Comparison of ENCODE assay signal across 30 mouse cellular contexts in genomic region chrX:163095026-163095765, GRCm38 (mm10).
A peak's percentile ranks its signal among the peaks of the same experiment; 100 is the strongest.
DNase-seq lines count a peak whose midpoint lies in the region; ATAC-seq and TF ChIP-seq lines count a peak whose summit lies in the region.
"Had no signal": no experiment of that assay in that cellular context is flagged by ENCODE, and none has a peak within 500 bp of the region (broad histone marks: within the 10 kb centered on the region; RNA-seq: fewer than 3 reads in every experiment).

No protein-coding gene starts in this region.

- H3K79me2 ChIP-seq in myocyte (ENCODE audit: control insufficient read depth, insufficient read depth), result no peaks in the 10 kb centered on the region

- peak overlapping the region; percentile 43 for H3K4me2 ChIP-seq in myocyte (ENCODE audit: low read depth)
- H3K4me2 ChIP-seq: embryonic facial prominence, embryonic 13.5 days; heart, embryonic 12.5 days; heart, embryonic 15.5 days; hindbrain, embryonic 13.5 days; intestine, embryonic 15.5 days had no signal

- intact Hi-C loops in left cerebral cortex, postnatal 10 days (cut with DNase I), result no loop called here

- POLR2A ChIA-PET in Patski (lab: Charles Lee), result no interaction called here

- DNase-seq in 3134 (ENCODE audit: extremely low read depth, insufficient read length, low spot score) (peak; percentile 38), 3T3-L1 (ENCODE audit: low read depth, low spot score) (peak; percentile 78), Patski (ENCODE audit: low read depth, low spot score) (peak; percentile 46)
- no peak for DNase-seq in left cerebral cortex, postnatal 10 days (ENCODE audit: extremely low spot score in 1 of 2, low spot score in 2 of 2)
- DNase-seq in thymus, postnatal 4 days, result no peak
- DNase-seq: adrenal gland, postnatal 10 days; adrenal gland, postnatal 36 days; B cell, adult 2 months; cerebellum, adult 11 months; cerebellum, postnatal 10 days; cerebellum, postnatal 36 days; embryo, embryonic 11 days; forebrain, postnatal 0 days; gastrocnemius, adult 2 months; gastrocnemius, postnatal 25 days; heart, adult 18-20 months; heart, postnatal 10 days; heart, postnatal 36 days had no signal

- no peak for TF ChIP-seq POLR2A in myocyte (IDR thresholded peaks at IDR 0.05; ENCODE audit: insufficient read length, low read depth)

- no peaks in the 10 kb centered on the region for H3K36me3 ChIP-seq in myocyte (ENCODE audit: control insufficient read depth, insufficient read depth)
- H3K36me3 ChIP-seq: embryonic facial prominence, embryonic 10.5 days; embryonic facial prominence, embryonic 13.5 days; G1E; heart, embryonic 12.5 days; heart, embryonic 15.5 days; hindbrain, embryonic 10.5 days; hindbrain, embryonic 13.5 days; intestine, embryonic 15.5 days had no signal

- in situ Hi-C loops in Patski (cut with MboI; ENCODE audit: low pct_unique_long_range_greater_than_20kb), result loop anchor here (10.0 kb wide), 1 partner anchor 100 kb away; no protein-coding TSS in a partner anchor

- peak; percentile 64 for ATAC-seq in Patski
- ATAC-seq: forebrain, embryonic 14.5 days; forebrain, postnatal 0 days; hindbrain, embryonic 16.5 days; intestine, embryonic 15.5 days had no signal

- H3ac ChIP-seq in myocyte (ENCODE audit: control insufficient read depth, insufficient read length), result no peak overlapping the region

- no peaks in the 10 kb centered on the region for H3K27me3 ChIP-seq in Patski
- no peaks in the 10 kb centered on the region for H3K27me3 ChIP-seq in myocyte (ENCODE audit: control insufficient read depth, insufficient read depth, insufficient read length)
- H3K27me3 ChIP-seq: CH12.LX; heart, embryonic 12.5 days; heart, embryonic 15.5 days; intestine, embryonic 15.5 days had no signal

- H3K4me3 ChIP-seq in myocyte, result no peak overlapping the region
- H3K4me3 ChIP-seq: embryonic facial prominence, embryonic 10.5 days; embryonic facial prominence, embryonic 13.5 days; gastrocnemius, adult 2 months; heart, embryonic 12.5 days; heart, embryonic 15.5 days; hindbrain, embryonic 10.5 days; hindbrain, embryonic 13.5 days; intestine, embryonic 15.5 days had no signal

- CTCF ChIA-PET in Patski (lab: Charles Lee), result interaction anchor here (1.2 kb wide), 1 partner anchor 28 kb away, joined by 3 read pairs; no protein-coding TSS in a partner anchor

- TF ChIP-seq CTCF in Patski (IDR thresholded peaks at IDR 0.05), result no peak

TF ChIP-seq in myocyte, 11 proteins besides CTCF, POLR2A, EP300 and RAD21:
- TF ChIP-seq MAX (IDR thresholded peaks at IDR 0.05; ENCODE audit: low read depth), result no peak
- no peak for TF ChIP-seq MYOD1 (IDR thresholded peaks at IDR 0.05; ENCODE audit: control insufficient read depth in 1 of 3, insufficient read length in 2 of 3, low read depth in 2 of 3)
- TF ChIP-seq POLR2AphosphoS2 (IDR thresholded peaks at IDR 0.05; ENCODE audit: insufficient read length, low read depth), result no peak
- no peak for TF ChIP-seq TCF3 (IDR thresholded peaks at IDR 0.05; ENCODE audit: insufficient read length, low read depth)
- no peak for TF ChIP-seq SRF (IDR thresholded peaks at IDR 0.05; ENCODE audit: control insufficient read depth, insufficient read length, low read depth)

Comparison
In these comparisons a context has a peak if more than half of its experiments do, and no peak if none do; other contexts are left out.
1. DNase-seq: peak in 3134 (single experiment), 3T3-L1 (single experiment) and Patski (single experiment); none in left cerebral cortex, postnatal 10 days (0 of 2) and thymus, postnatal 4 days (single experiment).